In the genomic region with DNA sequence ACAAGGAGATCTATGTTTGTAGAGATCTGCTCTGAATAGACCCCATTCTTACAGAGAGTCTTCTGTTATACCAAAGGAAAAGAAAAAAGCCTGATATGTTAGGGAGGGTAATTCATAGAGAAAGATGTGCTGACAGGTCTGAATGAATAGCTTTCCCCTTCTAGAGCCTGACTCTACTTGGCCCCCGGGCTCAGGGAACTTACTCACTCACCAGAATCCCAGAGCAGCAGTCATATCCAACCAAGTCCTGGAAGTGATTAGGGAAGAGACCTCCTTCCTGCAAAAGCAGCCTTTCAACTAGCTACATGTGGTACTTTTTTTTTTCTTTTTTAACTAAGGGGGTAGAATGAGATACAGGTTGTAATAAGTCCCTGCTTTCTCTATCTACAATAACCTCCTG, we compare ENCODE assay signal across 27 mouse cellular contexts.
DNase-seq lines count a peak whose midpoint lies in the region; ATAC-seq and TF ChIP-seq lines count a peak whose summit lies in the region.
"Had no signal": no experiment of that assay in that cellular context is flagged by ENCODE, and none has a peak within 500 bp of the region (broad histone marks: within the 10 kb centered on the region; RNA-seq: fewer than 3 reads in every experiment).

No protein-coding gene starts in this region.

- WGBS in stomach, postnatal 0 days = 59% methylated on average over 1 of the region's 1 CpGs
- WGBS in midbrain, embryonic 13.5 days = 62% methylated on average over 1 of the region's 1 CpGs

- H3K4me1 ChIP-seq in stomach, postnatal 0 days (replicated peaks; ENCODE audit: control insufficient read depth, insufficient read depth) = no peaks in the 10 kb centered on the region
- no peaks in the 10 kb centered on the region for H3K4me1 ChIP-seq in midbrain, embryonic 13.5 days (replicated peaks)
- H3K4me1 ChIP-seq: embryonic facial prominence, embryonic 12.5 days; forebrain, embryonic 12.5 days; heart, embryonic 13.5 days; intestine, embryonic 15.5 days; liver, embryonic 15.5 days; lung, embryonic 15.5 days; midbrain, embryonic 12.5 days; neural tube, embryonic 13.5 days had no signal

- no peak overlapping the region for H3K27ac ChIP-seq in stomach, postnatal 0 days (replicated peaks)
- no peak overlapping the region for H3K27ac ChIP-seq in midbrain, embryonic 13.5 days
- H3K27ac ChIP-seq: embryonic facial prominence, embryonic 12.5 days; forebrain, embryonic 12.5 days; gastrocnemius, adult 2 months; heart, embryonic 13.5 days; intestine, embryonic 15.5 days; liver, embryonic 15.5 days; lung, embryonic 15.5 days; midbrain, embryonic 12.5 days; neural tube, embryonic 13.5 days had no signal

- no peak for TF ChIP-seq EP300 in stomach, postnatal 0 days (optimal IDR thresholded peaks at IDR 0.05)

- TF ChIP-seq CTCF in stomach, postnatal 0 days (IDR thresholded peaks at IDR 0.05; ENCODE audit: low read depth) = no peak

- H3K4me3 ChIP-seq in stomach, postnatal 0 days (ENCODE audit: low read depth, low read length) = no peak overlapping the region
- no peak overlapping the region for H3K4me3 ChIP-seq in midbrain, embryonic 13.5 days (replicated peaks)
- H3K4me3 ChIP-seq: embryonic facial prominence, embryonic 12.5 days; forebrain, embryonic 12.5 days; gastrocnemius, adult 2 months; heart, embryonic 13.5 days; intestine, embryonic 15.5 days; liver, embryonic 15.5 days; lung, embryonic 15.5 days; midbrain, embryonic 12.5 days; neural tube, embryonic 13.5 days had no signal

- ATAC-seq in stomach, postnatal 0 days (ENCODE audit: low FRiP score, low TSS enrichment) = no peak
- ATAC-seq in erythroid progenitor cell, adult 5-6 weeks (replicated peaks; ENCODE audit: low FRiP score, poor library complexity, severe bottlenecking) = no peak
- ATAC-seq in midbrain, embryonic 13.5 days = no peak
- ATAC-seq: hindbrain, embryonic 16.5 days; intestine, embryonic 15.5 days; Patski had no signal

- H3K27me3 ChIP-seq in stomach, postnatal 0 days (ENCODE audit: control insufficient read depth, insufficient read depth, low read length) = no peaks in the 10 kb centered on the region
- no peaks in the 10 kb centered on the region for H3K27me3 ChIP-seq in midbrain, embryonic 13.5 days
- H3K27me3 ChIP-seq: CH12.LX; embryonic facial prominence, embryonic 12.5 days; forebrain, embryonic 12.5 days; heart, embryonic 13.5 days; intestine, embryonic 15.5 days; liver, embryonic 15.5 days; lung, embryonic 15.5 days; midbrain, embryonic 12.5 days; neural tube, embryonic 13.5 days had no signal

- no peak overlapping the region for H3K9ac ChIP-seq in stomach, postnatal 0 days (ENCODE audit: low read length)
- H3K9ac ChIP-seq in midbrain, embryonic 13.5 days (replicated peaks) = no peak overlapping the region
- H3K9ac ChIP-seq: embryonic facial prominence, embryonic 12.5 days; forebrain, embryonic 12.5 days; heart, embryonic 13.5 days; intestine, embryonic 15.5 days; liver, embryonic 15.5 days; lung, embryonic 15.5 days; midbrain, embryonic 12.5 days; neural tube, embryonic 13.5 days had no signal

- H3K36me3 ChIP-seq in stomach, postnatal 0 days (ENCODE audit: control insufficient read depth, insufficient read depth, low read length) = no peaks in the 10 kb centered on the region
- H3K36me3 ChIP-seq in midbrain, embryonic 13.5 days = no peaks in the 10 kb centered on the region
- H3K36me3 ChIP-seq: embryonic facial prominence, embryonic 12.5 days; forebrain, embryonic 12.5 days; heart, embryonic 13.5 days; intestine, embryonic 15.5 days; liver, embryonic 15.5 days; lung, embryonic 15.5 days; midbrain, embryonic 12.5 days; neural tube, embryonic 13.5 days had no signal

- no peaks in the 10 kb centered on the region for H3K9me3 ChIP-seq in stomach, postnatal 0 days (ENCODE audit: control insufficient read depth, low read length)
- H3K9me3 ChIP-seq in midbrain, embryonic 13.5 days = no peaks in the 10 kb centered on the region
- H3K9me3 ChIP-seq: embryonic facial prominence, embryonic 12.5 days; forebrain, embryonic 12.5 days; heart, embryonic 13.5 days; intestine, embryonic 15.5 days; liver, embryonic 15.5 days; lung, embryonic 15.5 days; midbrain, embryonic 12.5 days; neural tube, embryonic 13.5 days had no signal

- peak; percentile 87 for DNase-seq in NIH3T3 (ENCODE audit: low read depth)
- peak; percentile 17 for DNase-seq in embryo, embryonic 11.5 days (ENCODE audit: low read depth, low spot score)
- peak; percentile 67 for DNase-seq in forelimb bud, embryonic 11.5 days (ENCODE audit: low read depth, low spot score)
- no peak for DNase-seq in stomach, postnatal 0 days (ENCODE audit: low spot score)
- DNase-seq: adrenal gland, postnatal 10 days; cerebellum, adult 8-10 months; cerebellum, postnatal 25 days; gastrocnemius, adult 2 months; heart, postnatal 10 days; kidney, adult 2 months; kidney, postnatal 36 days; left cerebral cortex, postnatal 4 days; right cerebral cortex, postnatal 4 days; thymus, postnatal 4 days had no signal

- H3K4me2 ChIP-seq in stomach, postnatal 0 days (replicated peaks; ENCODE audit: low read depth) = no peak overlapping the region
- no peak overlapping the region for H3K4me2 ChIP-seq in midbrain, embryonic 13.5 days (replicated peaks)
- H3K4me2 ChIP-seq: embryonic facial prominence, embryonic 12.5 days; forebrain, embryonic 12.5 days; heart, embryonic 13.5 days; intestine, embryonic 15.5 days; liver, embryonic 15.5 days; lung, embryonic 15.5 days; midbrain, embryonic 12.5 days; neural tube, embryonic 13.5 days had no signal
